In the genomic region with DNA sequence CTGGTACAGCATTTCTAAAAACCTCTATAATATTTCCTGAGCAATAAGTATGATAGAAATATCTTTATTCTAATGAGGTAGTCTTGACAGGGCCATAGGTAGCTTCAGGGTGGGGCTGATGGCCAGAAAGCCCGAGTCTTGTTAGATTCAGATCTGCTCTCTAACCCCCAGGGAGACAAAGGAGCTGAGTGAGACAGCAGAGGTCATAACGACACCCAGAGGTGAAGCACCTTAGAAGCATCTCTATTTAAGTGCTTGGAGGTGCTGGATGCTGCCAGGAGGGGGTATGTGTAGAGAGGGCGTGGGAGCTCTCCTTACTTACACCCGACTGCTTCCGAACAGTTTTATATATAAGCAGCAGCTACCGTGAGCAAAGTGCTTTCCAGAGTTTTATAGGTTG, we compare ENCODE assay signal across 27 mouse cellular contexts.
"Had no signal": no experiment of that assay in that cellular context is flagged by ENCODE, and none has a peak within 500 bp of the region (broad histone marks: within the 10 kb centered on the region; RNA-seq: fewer than 3 reads in every experiment).

No protein-coding gene starts in this region.

- H3K4me3 ChIP-seq: embryonic facial prominence, embryonic 12.5 days; embryonic facial prominence, embryonic 13.5 days; embryonic facial prominence, embryonic 15.5 days; erythroblast, embryonic 14.5 days; forebrain, embryonic 10.5 days; forebrain, embryonic 12.5 days; forebrain, embryonic 13.5 days; forebrain, embryonic 15.5 days; gastrocnemius, adult 2 months; heart, adult 2 months had no signal

- H3K9ac ChIP-seq: embryonic facial prominence, embryonic 12.5 days; embryonic facial prominence, embryonic 13.5 days; embryonic facial prominence, embryonic 15.5 days; forebrain, embryonic 12.5 days; forebrain, embryonic 13.5 days; forebrain, embryonic 15.5 days; forebrain, postnatal 0 days had no signal

- H3K9me3 ChIP-seq: embryonic facial prominence, embryonic 12.5 days; embryonic facial prominence, embryonic 13.5 days; embryonic facial prominence, embryonic 15.5 days; forebrain, embryonic 10.5 days; forebrain, embryonic 12.5 days; forebrain, embryonic 13.5 days; forebrain, embryonic 15.5 days had no signal

- H3K27me3 ChIP-seq: embryonic facial prominence, embryonic 12.5 days; embryonic facial prominence, embryonic 13.5 days; embryonic facial prominence, embryonic 15.5 days; forebrain, embryonic 12.5 days; forebrain, embryonic 13.5 days; forebrain, embryonic 15.5 days had no signal

- DNase-seq: cerebellum, adult 8-10 months; cerebellum, adult 9-10 months; cerebellum, adult 9-11 months; cerebellum, postnatal 10 days; cerebellum, postnatal 14 days; cerebellum, postnatal 25 days; cerebellum, postnatal 36 days; embryo, embryonic 11 days; forebrain, postnatal 0 days; gastrocnemius, adult 2 months; gastrocnemius, postnatal 10 days; gastrocnemius, postnatal 14 days; gastrocnemius, postnatal 25 days; gastrocnemius, postnatal 36 days; heart, adult 11 months; heart, adult 18-20 months; heart, adult 2 months had no signal

- H3K4me1 ChIP-seq: embryonic facial prominence, embryonic 12.5 days; embryonic facial prominence, embryonic 13.5 days; embryonic facial prominence, embryonic 15.5 days; forebrain, embryonic 10.5 days; forebrain, embryonic 12.5 days; forebrain, embryonic 13.5 days; forebrain, embryonic 15.5 days had no signal

- H3K27ac ChIP-seq: embryonic facial prominence, embryonic 12.5 days; embryonic facial prominence, embryonic 13.5 days; embryonic facial prominence, embryonic 15.5 days; forebrain, embryonic 10.5 days; forebrain, embryonic 12.5 days; forebrain, embryonic 13.5 days; forebrain, embryonic 15.5 days; gastrocnemius, adult 2 months; heart, adult 2 months had no signal

- ATAC-seq: forebrain, embryonic 13.5 days; forebrain, embryonic 14.5 days; forebrain, embryonic 15.5 days; forebrain, embryonic 16.5 days; forebrain, postnatal 0 days had no signal

- H3K4me2 ChIP-seq: embryonic facial prominence, embryonic 12.5 days; embryonic facial prominence, embryonic 13.5 days; embryonic facial prominence, embryonic 15.5 days; forebrain, embryonic 12.5 days; forebrain, embryonic 13.5 days; forebrain, embryonic 15.5 days had no signal

- H3K36me3 ChIP-seq: embryonic facial prominence, embryonic 12.5 days; embryonic facial prominence, embryonic 13.5 days; embryonic facial prominence, embryonic 15.5 days; forebrain, embryonic 10.5 days; forebrain, embryonic 12.5 days; forebrain, embryonic 15.5 days had no signal
